Mouse (Mus musculus) ES-Bruce4 (cell line): Measurements from ENCODE around the gene Spata25. TPM values are rescaled to one million over a fixed set of nuclear protein-coding genes. Genes with fewer than 3 reads are reported as not detected.
"Not testable (repeated sequence)": the region's sequence is repeated elsewhere in the genome, so short reads cannot be mapped to it uniquely, and the experiment has no call there.

Experiments
- H3K27ac ChIP-seq: 2 replicates; pipeline ENCODE4 v1.5.1; 2012; ENCODE audit warnings: low read length, inconsistent platforms; ENCODE audit not compliant: insufficient read depth
- H3K27me3 ChIP-seq: 2 replicates; pipeline ENCODE4 v1.6.1; 2012; ENCODE audit warnings: mild to moderate bottlenecking, low read length, inconsistent platforms; ENCODE audit not compliant: control insufficient read depth, poor library complexity, insufficient read depth, severe bottlenecking
- H3K36me3 ChIP-seq: 2 replicates; pipeline ENCODE4 v1.6.1; 2012; ENCODE audit warnings: inconsistent platforms, mild to moderate bottlenecking, low read length, moderate library complexity; ENCODE audit not compliant: control insufficient read depth, poor library complexity, insufficient read depth, severe bottlenecking
- H3K4me1 ChIP-seq: one replicate; pipeline ENCODE4 v1.8.1; 2011; ENCODE audit warnings: low read length; ENCODE audit not compliant: control insufficient read depth, insufficient read depth
- H3K4me3 ChIP-seq: 2 replicates; pipeline ENCODE4 v1.5.1; 2011; ENCODE audit warnings: low read depth, mild to moderate bottlenecking, low read length
- H3K9ac ChIP-seq: 2 replicates; pipeline ENCODE4 v1.6.1; 2012; ENCODE audit warnings: low read depth, mild to moderate bottlenecking, inconsistent platforms; ENCODE audit not compliant: poor library complexity, severe bottlenecking
- H3K9me3 ChIP-seq: replicated peaks from 2 replicates; pipeline ENCODE4 v1.6.1; 2012; ENCODE audit warnings: mild to moderate bottlenecking, low read length, inconsistent platforms; ENCODE audit not compliant: control insufficient read depth, poor library complexity, insufficient read depth, severe bottlenecking
- CTCF ChIP-seq: IDR thresholded peaks from one replicate; pipeline ENCODE4 v1.8.1; 2011; ENCODE audit warnings: low read depth, low read length
- EP300 ChIP-seq: IDR thresholded peaks from 2 replicates; pipeline ENCODE4 v1.6.1; 2011; ENCODE audit warnings: low read depth, low read length; ENCODE audit not compliant: insufficient read depth
- POLR2A ChIP-seq: IDR thresholded peaks from one replicate; pipeline ENCODE4 v1.8.1; 2011; ENCODE audit warnings: low read length; ENCODE audit not compliant: insufficient read depth
- polyA plus RNA-seq: library from polyadenylated mRNA; stranded (reverse); fragments of >200 nt; gene quantifications from 2 replicates; pipeline ENCODE4 v1.2.4, GENCODE M21; 2011; ENCODE audit warnings: low read depth; ENCODE audit not compliant: missing spikeins, insufficient read depth, insufficient read length

The Spata25 gene
- polyA plus RNA-seq, 1 experiment = not detected

DNA sequence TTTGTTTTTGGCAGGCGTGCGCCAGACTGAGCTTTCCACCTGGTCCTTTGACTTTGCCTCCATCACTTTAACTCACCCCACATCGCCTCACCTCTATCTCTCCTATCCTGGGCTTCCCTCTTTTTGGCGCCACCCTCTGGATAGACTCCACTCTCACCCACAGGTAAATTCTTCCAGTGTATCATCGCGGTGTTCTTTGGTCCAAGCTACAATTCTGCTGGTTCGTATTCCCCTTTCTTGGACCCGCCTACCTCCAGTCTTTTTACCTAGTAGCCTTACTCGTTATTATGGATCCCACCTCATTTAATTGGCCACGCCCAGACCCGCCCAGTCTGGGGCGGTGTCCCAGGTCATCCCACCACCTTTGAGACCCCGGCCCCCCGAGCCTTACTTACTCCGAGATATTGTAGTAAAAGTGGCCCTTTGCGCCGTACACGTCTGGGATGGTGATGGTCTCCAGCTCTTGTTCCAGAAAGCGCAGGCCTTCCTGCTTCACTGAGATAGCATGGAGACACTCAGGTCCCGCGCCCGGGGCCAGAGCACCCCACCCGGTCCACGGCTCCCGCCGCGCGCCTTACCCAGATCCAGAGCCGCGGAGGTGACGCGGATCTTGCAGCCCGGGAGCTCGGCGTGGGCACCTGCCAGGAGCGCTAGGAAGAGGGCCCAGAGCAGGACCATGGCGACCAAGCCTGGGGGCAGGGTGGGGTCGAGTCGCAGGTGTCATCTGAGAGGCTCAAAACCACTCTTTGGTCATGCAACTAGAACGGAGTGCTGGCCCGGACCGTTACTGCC is 28.2 kb upstream of the Spata25 start:
- Histone ChIP-seq H3K9ac (peak overlapping the region; percentile 69), H3K27ac (peak overlapping the region; percentile 68), H3K9me3 (no peaks in the 10 kb centered on the region), H3K27me3 (no peaks in the 10 kb centered on the region), H3K36me3 (peaks cover 19% of the 10 kb centered on the region), H3K4me1 (no peaks in the 10 kb centered on the region), H3K4me3 (peak overlapping the region; percentile 69)
- TF ChIP-seq EP300 (peak; percentile 10; the same call in 1 of the 2 replicates), CTCF (peak; percentile 18), POLR2A (peak; percentile 49)

DNA sequence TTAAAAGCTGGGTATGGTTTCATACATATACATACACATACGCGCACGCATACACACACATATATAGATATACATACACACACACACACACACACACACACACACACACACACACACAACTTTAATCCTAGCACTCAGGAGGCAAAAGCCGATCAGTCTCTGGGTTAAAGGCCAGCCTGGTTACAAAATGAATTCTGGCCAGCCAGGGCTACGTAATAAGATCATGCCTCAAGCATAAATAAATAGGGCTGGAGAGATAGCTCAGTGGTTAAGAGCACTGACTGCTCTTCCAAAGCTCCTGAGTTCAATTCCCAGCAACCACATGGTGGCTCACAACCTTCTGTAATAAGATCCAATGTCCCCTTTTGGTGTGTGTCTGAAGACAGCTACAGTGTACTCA is 27.2 kb upstream of the Spata25 start:
- H3K4me1 ChIP-seq = not testable (repeated sequence)

DNA sequence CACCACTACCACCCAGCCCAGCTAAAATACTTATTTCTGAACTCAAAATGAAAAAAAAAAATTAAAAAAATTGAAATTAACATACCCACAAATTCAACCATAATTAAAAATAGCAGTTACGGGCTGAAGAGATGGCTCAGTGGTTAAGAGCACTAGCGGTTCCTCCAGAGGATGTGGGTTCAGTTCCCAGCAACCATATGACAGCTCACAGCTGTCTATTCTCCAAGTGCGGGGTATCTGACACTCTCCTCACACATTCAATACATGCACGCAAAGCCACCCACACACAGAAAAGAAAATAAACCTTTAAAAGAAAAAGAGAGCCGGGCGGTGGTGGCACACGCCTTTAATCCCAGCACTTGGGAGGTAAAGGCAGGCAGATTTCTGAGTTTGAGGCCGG is 21.7 kb upstream of the Spata25 start:
- Histone ChIP-seq H3K4me1 (no peaks in the 10 kb centered on the region), H3K4me3 (no peak overlapping the region), H3K9me3 (no peaks in the 10 kb centered on the region), H3K9ac (no peak overlapping the region), H3K27ac (no peak overlapping the region), H3K36me3 (peaks cover 28% of the 10 kb centered on the region), H3K27me3 (no peaks in the 10 kb centered on the region)
- TF ChIP-seq CTCF (no peak), EP300 (no peak), POLR2A (no peak)

More for the DNA sequence above, 27.2 kb upstream of the Spata25 start:
- peaks cover 23% of the 10 kb centered on the region for H3K36me3 ChIP-seq
- H3K4me3 ChIP-seq, H3K27me3 ChIP-seq, H3K9me3 ChIP-seq, H3K27ac ChIP-seq: not testable (repeated sequence)
- 0 out of 2 replicates have a peak overlapping the region, but pooled peaks have one; percentile 14 for H3K9ac ChIP-seq

DNA sequence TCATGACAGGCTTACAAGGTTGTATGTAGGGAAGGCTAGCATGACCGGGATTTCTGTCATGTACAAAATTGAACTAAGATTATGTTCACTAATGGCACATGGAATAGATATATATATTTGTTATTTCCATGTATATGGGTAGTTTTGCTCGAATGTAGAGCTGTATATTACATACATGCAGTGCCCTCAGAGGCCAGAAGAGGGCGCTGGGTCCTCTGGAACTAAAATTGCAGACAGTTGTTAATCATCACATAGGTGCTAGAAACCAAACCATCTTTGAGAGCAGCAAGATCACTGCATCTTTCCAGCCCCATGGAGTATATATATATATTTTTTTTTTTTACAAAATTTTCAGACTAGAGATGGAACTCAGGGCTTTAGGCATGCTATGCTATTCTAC is 17.4 kb upstream of the Spata25 start:
- Histone ChIP-seq H3K4me3 (no peak overlapping the region), H3K9ac (no peak overlapping the region), H3K9me3 (no peaks in the 10 kb centered on the region), H3K4me1 (no peaks in the 10 kb centered on the region), H3K27ac (no peak overlapping the region), H3K27me3 (no peaks in the 10 kb centered on the region), H3K36me3 (peaks cover 5% of the 10 kb centered on the region)
- no peak for TF ChIP-seq POLR2A
- TF ChIP-seq CTCF = peak; percentile 46

DNA sequence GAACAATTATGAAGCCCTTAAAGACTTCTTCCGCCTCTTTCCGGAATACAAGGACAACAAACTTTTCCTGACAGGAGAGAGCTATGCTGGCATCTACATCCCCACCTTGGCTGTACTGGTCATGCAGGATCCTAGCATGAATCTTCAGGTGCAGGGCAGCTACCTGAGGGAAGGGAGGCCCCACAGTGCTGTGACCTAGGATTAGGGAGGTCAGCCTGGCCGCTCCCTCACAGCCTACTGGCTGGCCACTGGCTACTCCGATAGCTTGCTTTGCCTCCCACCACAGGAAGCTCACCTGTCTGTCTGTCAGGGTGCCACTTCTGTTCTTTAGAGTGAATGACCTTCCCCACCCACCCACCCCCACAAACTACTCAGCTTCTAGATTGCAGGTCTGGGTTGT is 6.8 kb upstream of the Spata25 start:
- no peak for TF ChIP-seq CTCF
- TF ChIP-seq POLR2A = no peak
- Histone ChIP-seq H3K36me3 (peaks cover 26% of the 10 kb centered on the region), H3K27ac (no peak overlapping the region), H3K9me3 (no peaks in the 10 kb centered on the region), H3K9ac (no peak overlapping the region), H3K27me3 (no peaks in the 10 kb centered on the region), H3K4me3 (peak overlapping the region; percentile 23; the same call in 1 of the 2 replicates), H3K4me1 (no peaks in the 10 kb centered on the region)

DNA sequence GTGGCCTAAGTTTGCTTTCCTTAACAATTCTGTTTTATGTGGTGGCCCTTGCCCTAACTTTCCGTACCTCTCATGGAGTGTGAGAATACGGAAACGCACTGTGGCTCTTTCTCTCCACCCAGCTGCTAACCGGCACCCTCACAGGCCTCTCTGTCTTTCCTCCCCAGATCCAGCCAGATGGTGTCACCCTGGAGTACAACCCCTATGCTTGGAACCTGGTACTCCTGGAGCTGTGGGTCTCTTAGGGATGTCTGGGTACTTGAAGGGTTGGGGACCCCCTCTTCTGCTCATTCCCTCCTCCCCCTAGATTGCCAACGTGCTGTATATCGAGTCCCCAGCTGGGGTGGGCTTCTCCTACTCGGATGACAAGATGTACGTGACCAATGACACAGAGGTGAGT is 6.2 kb upstream of the Spata25 start:
- Histone ChIP-seq H3K9me3 (no peaks in the 10 kb centered on the region), H3K4me3 (peak overlapping the region; percentile 84), H3K27me3 (no peaks in the 10 kb centered on the region), H3K27ac (no peak overlapping the region), H3K9ac (peak overlapping the region; percentile 78), H3K36me3 (peaks cover 23% of the 10 kb centered on the region), H3K4me1 (no peaks in the 10 kb centered on the region)
- TF ChIP-seq CTCF (no peak), POLR2A (no peak), EP300 (no peak)
